Mouse (Mus musculus): Measurements from ENCODE around the gene Olfr1089. TPM values are rescaled to one million over a fixed set of nuclear protein-coding genes. Genes with fewer than 3 reads are reported as not detected.

Gene Olfr1089
- polyA plus RNA-seq (2015; fragmentation: Nextera tagmentation; extraction: Ambion mirVana): not detected in 2 replicates

GRCm38 (mm10) chr2:86733601-86734000, at the start of gene Olfr1089:
Gene Olfr1089, minus strand, starts transcription at chr2:86733701.

DNA sequence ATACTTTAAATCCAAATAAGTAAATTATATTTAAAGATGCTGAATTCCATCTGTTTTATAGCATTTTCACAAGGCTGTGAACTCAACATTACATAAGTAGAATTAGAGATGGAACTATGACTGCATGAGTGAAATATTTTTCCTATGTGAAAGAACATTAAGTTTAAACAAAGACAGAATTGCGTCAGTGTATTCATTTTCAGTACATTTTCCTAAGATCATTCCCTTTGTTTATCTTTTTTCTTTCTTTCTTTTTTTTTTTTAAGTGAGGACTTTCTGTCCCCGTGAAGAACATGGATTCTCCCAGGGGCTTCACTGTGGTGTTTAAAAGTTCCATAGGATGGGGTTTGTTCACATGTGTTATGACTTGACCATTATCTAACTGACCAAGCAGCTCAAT, 48.7 kb upstream of the Olfr1089 start, which contains the start of gene Olfr1093:
Gene Olfr1093, plus strand, starts transcription at position 301 of the 400 bp plus-strand sequence.

GRCm38 (mm10) chr2:86758893-86759292, 25.4 kb upstream of the Olfr1089 start, which contains the start of gene Olfr1090:
Gene Olfr1090, minus strand, starts transcription at chr2:86758993.

GRCm38 (mm10) chr2:86698295-86698694, 35.2 kb downstream of the Olfr1089 start, which contains the start of gene Olfr1087:
Gene Olfr1087, minus strand, starts transcription at chr2:86698395.

Other genes starting within 250 kb of the Olfr1089 start
- gene Olfr228, start 246.3 kb downstream of the Olfr1089 start, polyA plus RNA-seq (2015; fragmentation: Nextera tagmentation; extraction: Ambion mirVana): not detected in 2 replicates
- not detected in 2 replicates for gene Olfr1076, start 225.2 kb downstream of the Olfr1089 start, polyA plus RNA-seq (2015; fragmentation: Nextera tagmentation; extraction: Ambion mirVana)
- gene Olfr1079, start 191.2 kb downstream of the Olfr1089 start, polyA plus RNA-seq (2015; fragmentation: Nextera tagmentation; extraction: Ambion mirVana): not detected in 2 replicates
- not detected in 2 replicates for gene Olfr1080, start 175.5 kb downstream of the Olfr1089 start, polyA plus RNA-seq (2015; fragmentation: Nextera tagmentation; extraction: Ambion mirVana)
- not detected in 2 replicates for gene Olfr1082, start 134.7 kb downstream of the Olfr1089 start, polyA plus RNA-seq (2015; fragmentation: Nextera tagmentation; extraction: Ambion mirVana)
- gene Olfr1084, start 94.0 kb downstream of the Olfr1089 start, polyA plus RNA-seq (2015; fragmentation: Nextera tagmentation; extraction: Ambion mirVana): not detected in 2 replicates
- gene Olfr1085, start 71.7 kb downstream of the Olfr1089 start, polyA plus RNA-seq (2015; fragmentation: Nextera tagmentation; extraction: Ambion mirVana): not detected in 2 replicates
- gene Olfr1086, start 53.6 kb downstream of the Olfr1089 start, polyA plus RNA-seq (2015; fragmentation: Nextera tagmentation; extraction: Ambion mirVana): not detected in 2 replicates
- gene Olfr1087, start 35.3 kb downstream of the Olfr1089 start, polyA plus RNA-seq (2015; fragmentation: Nextera tagmentation; extraction: Ambion mirVana): not detected in 2 replicates
- gene Olfr1090, start 25.3 kb upstream of the Olfr1089 start, polyA plus RNA-seq (2015; fragmentation: Nextera tagmentation; extraction: Ambion mirVana): not detected in 2 replicates
- gene Olfr1093, start 48.8 kb upstream of the Olfr1089 start, polyA plus RNA-seq (2015; fragmentation: Nextera tagmentation; extraction: Ambion mirVana): not detected in 2 replicates
- gene Olfr141, start 76.3 kb upstream of the Olfr1089 start, polyA plus RNA-seq (2015; fragmentation: Nextera tagmentation; extraction: Ambion mirVana): not detected in 2 replicates
- not detected in 2 replicates for gene Olfr1094, start 91.0 kb upstream of the Olfr1089 start, polyA plus RNA-seq (2015; fragmentation: Nextera tagmentation; extraction: Ambion mirVana)
- not detected in 2 replicates for gene Olfr1095, start 118.0 kb upstream of the Olfr1089 start, polyA plus RNA-seq (2015; fragmentation: Nextera tagmentation; extraction: Ambion mirVana)
- gene Gm13723, start 141.1 kb upstream of the Olfr1089 start, polyA plus RNA-seq (2015; fragmentation: Nextera tagmentation; extraction: Ambion mirVana): not detected in 2 replicates
- not detected in 2 replicates for gene Olfr1097, start 158.5 kb upstream of the Olfr1089 start, polyA plus RNA-seq (2015; fragmentation: Nextera tagmentation; extraction: Ambion mirVana)
- gene Olfr1098, start 190.8 kb upstream of the Olfr1089 start, polyA plus RNA-seq (2015; fragmentation: Nextera tagmentation; extraction: Ambion mirVana): not detected in 2 replicates
- gene Olfr1099, start 227.0 kb upstream of the Olfr1089 start, polyA plus RNA-seq (2015; fragmentation: Nextera tagmentation; extraction: Ambion mirVana): not detected in 2 replicates
- not detected in 2 replicates for gene Olfr1100, start 246.3 kb upstream of the Olfr1089 start, polyA plus RNA-seq (2015; fragmentation: Nextera tagmentation; extraction: Ambion mirVana)